Mouse (Mus musculus) forebrain, embryonic 15.5 days (tissue): ENCODE results near the gene 1700020D05Rik. TPM values are rescaled to one million over a fixed set of nuclear protein-coding genes. Genes with fewer than 3 reads are reported as not detected.
"Not testable (repeated sequence)": the region's sequence is repeated elsewhere in the genome, so short reads cannot be mapped to it uniquely, and the experiment has no call there.

Experiments
- ATAC-seq: fragments of 200-750 bp; cut with Nextera tagmentation; replicated peaks from 2 replicates; pipeline ENCODE4 v1.8.0; 2017; ENCODE audit warnings: mild to moderate bottlenecking, moderate TSS enrichment, moderate library complexity
- H3K27ac ChIP-seq: fragments of 300-500 bp; sonication (generic); replicated peaks from 2 replicates; pipeline ENCODE4 v1.5.1; 2015; ENCODE audit warnings: mild to moderate bottlenecking, inconsistent platforms
- H3K27me3 ChIP-seq: fragments of 300-500 bp; sonication (generic); 2 replicates; pipeline ENCODE4 v1.6.1; 2015; ENCODE audit warnings: inconsistent platforms
- H3K36me3 ChIP-seq: fragments of 300-500 bp; sonication (generic); 2 replicates; pipeline ENCODE4 v1.6.1; 2015; ENCODE audit warnings: mild to moderate bottlenecking, inconsistent platforms
- H3K4me1 ChIP-seq: fragments of 300-500 bp; sonication (generic); 2 replicates; pipeline ENCODE4 v1.6.1; 2015; ENCODE audit warnings: inconsistent platforms
- H3K4me2 ChIP-seq: fragments of 300-500 bp; sonication (generic); replicated peaks from 2 replicates; pipeline ENCODE4 v1.6.1; 2015; ENCODE audit warnings: mild to moderate bottlenecking, inconsistent platforms
- H3K4me3 ChIP-seq: fragments of 300-500 bp; sonication (generic); 2 replicates; pipeline ENCODE4 v1.5.1; 2015; ENCODE audit warnings: mild to moderate bottlenecking, inconsistent platforms
- H3K9ac ChIP-seq: fragments of 300-500 bp; sonication (generic); replicated peaks from 2 replicates; pipeline ENCODE4 v1.6.1; 2015; ENCODE audit warnings: mild to moderate bottlenecking, inconsistent platforms
- H3K9me3 ChIP-seq: fragments of 300-500 bp; sonication (generic); 2 replicates; pipeline ENCODE4 v1.6.1; 2016; ENCODE audit warnings: inconsistent platforms
- WGBS: fragments of 180-500 bp; shearing (Covaris S2); methylation state at CpG from one replicate; pipeline ENCODE4 v1.1.7; 2015; ENCODE audit warnings: mixed read lengths; 5-methylcytosine and 5-hydroxymethylcytosine counted together
- polyA plus RNA-seq: library from polyadenylated mRNA; unstranded; fragments of >200 nt; fragmentation: Nextera tagmentation; extraction: Ambion mirVana; gene quantifications from 2 replicates; pipeline ENCODE4 v1.2.1, GENCODE M21; 2015

1700020D05Rik gene
- polyA plus RNA-seq, 1 experiment from 2014 or later = 0.39 TPM

DNA sequence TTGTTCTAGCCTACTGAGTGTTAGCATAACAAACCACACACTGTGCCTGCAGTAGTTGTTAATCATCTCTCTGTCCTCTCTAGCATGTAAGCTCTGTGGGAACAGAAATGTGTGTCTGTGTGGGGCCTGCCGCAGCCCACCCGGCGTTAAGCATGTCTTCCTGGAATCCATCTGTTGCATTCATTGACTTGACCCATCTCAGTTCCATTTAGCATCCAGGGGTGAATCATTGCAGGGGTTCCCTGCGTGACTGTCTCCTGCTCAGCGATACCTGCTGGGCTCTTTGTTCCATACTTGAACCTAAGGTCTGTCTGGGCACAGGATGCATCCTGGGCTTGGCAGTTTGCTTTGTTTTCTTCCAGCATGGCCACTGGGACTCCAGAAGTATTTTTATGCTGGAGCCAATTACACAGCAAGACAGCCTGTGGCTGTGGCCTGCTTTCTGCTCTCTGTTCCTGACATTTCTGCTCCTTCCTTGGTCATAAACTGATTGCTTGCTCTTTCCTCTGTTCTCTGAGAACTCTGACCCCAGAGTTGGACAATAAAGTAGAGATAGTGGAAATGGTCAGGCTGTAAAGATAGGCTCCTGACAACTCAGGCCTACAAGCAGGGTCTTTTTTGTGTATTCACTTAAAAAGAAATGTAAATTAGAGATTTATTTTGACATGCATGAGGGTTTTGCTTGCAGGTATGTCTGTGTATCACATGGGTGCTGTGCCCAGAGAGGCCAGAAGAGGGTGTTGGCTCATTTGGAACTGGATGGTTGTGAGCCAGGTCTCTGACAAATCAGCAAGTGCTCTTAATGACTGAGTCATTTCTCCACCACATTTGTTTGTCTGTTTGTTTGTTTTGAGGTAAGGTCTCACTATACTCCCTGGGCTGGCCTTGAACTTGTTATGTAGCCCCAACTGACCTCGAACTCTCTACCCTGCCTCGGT, 12.5 kb upstream of the 1700020D05Rik start:
- no peaks in the 10 kb centered on the region for H3K27me3 ChIP-seq

DNA sequence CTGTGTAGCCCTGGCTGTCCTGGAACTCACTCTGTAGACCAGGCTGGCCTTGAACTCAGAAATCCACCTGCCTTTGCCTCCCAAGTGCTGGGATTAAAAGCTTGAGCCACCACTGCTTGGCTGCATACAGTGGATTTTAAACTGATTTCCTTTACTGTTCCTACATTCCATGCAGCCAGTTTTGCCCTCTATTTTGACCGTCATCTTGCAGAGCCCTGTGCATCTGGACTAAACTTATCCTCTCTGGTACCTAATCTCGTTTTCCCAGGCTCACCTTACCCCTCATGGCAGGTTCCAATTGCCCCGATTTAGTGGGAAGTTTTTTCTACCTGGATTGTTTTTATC, 9.4 kb upstream of the 1700020D05Rik start:
- H3K27ac ChIP-seq = no peak overlapping the region
- no peak overlapping the region for H3K4me3 ChIP-seq
- H3K4me2 ChIP-seq = no peak overlapping the region
- peaks cover 27% of the 10 kb centered on the region for H3K4me1 ChIP-seq
- no peaks in the 10 kb centered on the region for H3K9me3 ChIP-seq
- H3K36me3 ChIP-seq = no peaks in the 10 kb centered on the region
- WGBS = 80% methylated on average over 3 of the region's 3 CpGs
- no peak for ATAC-seq
- H3K27me3 ChIP-seq = no peaks in the 10 kb centered on the region
- H3K9ac ChIP-seq = no peak overlapping the region

More for the DNA sequence above, 12.5 kb upstream of the 1700020D05Rik start:
- Histone ChIP-seq H3K27ac (no peak overlapping the region), H3K9me3 (no peaks in the 10 kb centered on the region), H3K4me1 (peaks cover 10% of the 10 kb centered on the region), H3K36me3 (no peaks in the 10 kb centered on the region), H3K4me3 (no peak overlapping the region), H3K4me2 (no peak overlapping the region), H3K9ac (no peak overlapping the region)
- whole genome bisulfite sequencing = 81% methylated on average over 7 of the region's 7 CpGs
- ATAC-seq = no peak

DNA sequence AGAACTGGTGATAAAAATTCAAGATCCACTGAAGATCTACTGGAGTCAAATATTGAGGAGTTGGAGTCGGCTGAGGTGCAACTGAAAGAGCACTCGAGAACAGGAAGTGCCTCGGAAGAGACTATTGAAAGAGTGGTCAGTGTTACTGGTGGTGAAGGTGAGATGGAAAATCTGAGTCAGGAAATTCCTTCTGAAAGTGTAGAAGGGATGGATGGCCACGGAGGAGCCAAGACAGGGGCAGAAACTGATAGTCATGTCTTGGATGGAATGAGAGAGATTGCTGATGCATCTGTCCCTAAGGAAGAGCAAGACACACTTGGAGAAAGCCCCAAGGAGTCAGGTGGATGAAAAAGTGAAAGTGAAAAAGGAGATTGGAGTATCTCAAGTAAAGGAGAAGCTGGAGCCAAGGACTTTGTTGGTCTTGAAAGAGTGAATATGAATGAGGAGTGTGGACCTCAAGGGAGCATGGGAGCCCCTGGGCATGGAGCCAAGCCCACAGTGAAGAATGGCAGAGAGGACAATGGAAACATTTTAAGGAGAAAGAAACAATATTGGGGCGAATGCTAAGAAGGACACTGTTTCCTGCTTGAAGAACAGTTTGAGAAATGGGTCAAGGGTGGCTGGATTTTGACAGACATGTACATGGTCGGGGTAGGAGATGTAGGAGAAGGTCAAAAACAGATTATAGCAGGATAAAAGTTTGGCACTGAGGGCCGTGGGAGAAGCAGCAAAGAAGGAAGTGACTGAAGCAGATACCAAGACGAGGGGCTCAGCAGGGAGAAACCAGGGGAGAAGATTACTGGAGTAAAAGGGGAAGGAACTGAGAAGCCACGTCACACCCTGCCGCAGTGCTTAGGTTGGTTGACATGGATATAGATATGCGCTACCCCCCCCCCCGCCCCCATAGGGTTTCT, 8.8 kb upstream of the 1700020D05Rik start:
- no peaks in the 10 kb centered on the region for H3K9me3 ChIP-seq
- H3K4me2 ChIP-seq = no peak overlapping the region
- H3K27ac ChIP-seq = no peak overlapping the region
- WGBS = 73% methylated on average over 12 of the region's 12 CpGs
- peaks cover 27% of the 10 kb centered on the region for H3K4me1 ChIP-seq
- ATAC-seq = no peak
- no peak overlapping the region for H3K4me3 ChIP-seq
- no peaks in the 10 kb centered on the region for H3K27me3 ChIP-seq
- no peaks in the 10 kb centered on the region for H3K36me3 ChIP-seq
- H3K9ac ChIP-seq = no peak overlapping the region

- H3K4me1 ChIP-seq = peaks cover 27% of the 10 kb centered on the region
- H3K9me3 ChIP-seq = no peaks in the 10 kb centered on the region
- H3K27me3 ChIP-seq = no peaks in the 10 kb centered on the region
- peak overlapping the region; percentile 58 for H3K4me3 ChIP-seq
- H3K9ac ChIP-seq = peak overlapping the region; percentile 49
- 0 out of 2 replicates have a peak, but pooled peaks have one; percentile 16 for ATAC-seq
- H3K27ac ChIP-seq = peak overlapping the region; percentile 77
- H3K4me2 ChIP-seq = peak overlapping the region; percentile 71
- 51% methylated on average over 14 of the region's 15 CpGs for WGBS
- no peaks in the 10 kb centered on the region for H3K36me3 ChIP-seq
Observed at GRCm38 (mm10) chr19:5511074-5511632, 7.6 kb upstream of the 1700020D05Rik start.

- H3K27me3 ChIP-seq = no peaks in the 10 kb centered on the region
- H3K4me1 ChIP-seq = peaks cover 27% of the 10 kb centered on the region
- H3K27ac ChIP-seq = peak within 1 kb of the TSS; percentile 77
- peak; percentile 99 for ATAC-seq
- peak within 1 kb of the TSS; percentile 71 for H3K4me2 ChIP-seq
- peak within 1 kb of the TSS; percentile 58 for H3K4me3 ChIP-seq
- H3K36me3 ChIP-seq = no peaks in the 10 kb centered on the region
- WGBS = 3% methylated on average over 47 of the region's 47 CpGs
- H3K9me3 ChIP-seq = no peaks in the 10 kb centered on the region
- H3K9ac ChIP-seq = peak within 1 kb of the TSS; percentile 59
Observed at GRCm38 (mm10) chr19:5510031-5511026, 6.7 kb upstream of the 1700020D05Rik start, which contains the start of gene Snx32. Gene Snx32 (minus strand): TSS chr19:5510538.

DNA sequence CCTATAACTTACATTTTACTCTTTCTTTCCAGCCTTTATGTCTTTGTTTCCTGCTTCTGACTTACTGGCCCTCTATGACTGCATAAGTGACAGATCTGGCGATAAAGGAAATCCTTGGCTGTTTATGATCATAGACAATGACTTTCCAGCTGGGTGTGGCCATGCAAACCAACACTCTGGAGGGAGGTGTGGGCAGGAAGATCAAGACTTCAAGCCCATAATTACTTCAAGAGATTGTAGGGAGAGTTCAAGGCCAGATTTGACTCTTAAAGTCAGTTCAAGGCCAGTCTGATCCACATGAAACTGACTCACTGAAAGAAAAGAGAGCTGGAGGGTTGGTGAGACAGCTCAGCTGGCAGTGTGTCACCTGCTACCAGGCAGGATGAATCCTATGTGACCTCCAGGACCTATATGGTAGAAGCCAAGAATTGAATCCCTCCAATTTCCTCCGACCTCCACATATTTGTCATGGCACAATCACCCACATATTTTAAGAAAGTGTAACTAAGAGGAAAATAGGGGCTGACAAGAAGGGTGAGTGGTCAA, 3.2 kb downstream of the 1700020D05Rik start:
- H3K9me3 ChIP-seq = no peaks in the 10 kb centered on the region
- H3K36me3 ChIP-seq = peaks cover 29% of the 10 kb centered on the region
- ATAC-seq = no peak
- no peak overlapping the region for H3K9ac ChIP-seq
- WGBS = 89% methylated on average over 2 of the region's 2 CpGs
- no peak overlapping the region for H3K4me3 ChIP-seq
- no peak overlapping the region for H3K27ac ChIP-seq
- H3K4me2 ChIP-seq = no peak overlapping the region
- H3K27me3 ChIP-seq = no peaks in the 10 kb centered on the region
- H3K4me1 ChIP-seq = no peaks in the 10 kb centered on the region

DNA sequence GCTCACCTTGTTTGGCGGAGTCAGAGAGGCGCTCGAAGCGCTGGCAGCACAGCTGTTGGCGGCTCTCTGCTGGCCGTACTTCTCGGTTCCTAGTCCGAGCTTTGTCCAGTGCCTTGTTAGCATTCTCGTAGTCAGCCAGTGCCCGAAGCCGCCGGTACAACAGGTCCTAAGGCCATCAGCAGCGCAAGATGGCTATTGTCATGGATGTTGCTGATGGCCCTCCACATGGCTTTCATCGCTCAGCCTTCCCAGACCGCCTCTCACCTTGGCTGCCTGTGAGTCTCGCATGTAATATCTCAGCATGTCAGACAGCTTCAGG, 7.6 kb downstream of the 1700020D05Rik start:
- Histone ChIP-seq H3K9ac (no peak overlapping the region), H3K27me3 (no peaks in the 10 kb centered on the region), H3K4me3 (no peak overlapping the region), H3K27ac (no peak overlapping the region), H3K4me1 (peaks cover 19% of the 10 kb centered on the region), H3K4me2 (no peak overlapping the region), H3K36me3 (peaks cover 57% of the 10 kb centered on the region), H3K9me3 (no peaks in the 10 kb centered on the region)
- ATAC-seq = no peak
- WGBS = 87% methylated on average over 16 of the region's 16 CpGs

- Histone ChIP-seq H3K9ac (no peak overlapping the region), H3K27ac (no peak overlapping the region), H3K4me2 (no peak overlapping the region), H3K9me3 (no peaks in the 10 kb centered on the region), H3K27me3 (no peaks in the 10 kb centered on the region), H3K4me3 (no peak overlapping the region), H3K36me3 (peaks cover 57% of the 10 kb centered on the region), H3K4me1 (peaks cover 19% of the 10 kb centered on the region)
- 81% methylated on average over 12 of the region's 12 CpGs for WGBS
- no peak for ATAC-seq
Observed at GRCm38 (mm10) chr19:5495353-5496051, 8.1 kb downstream of the 1700020D05Rik start.

GRCm38 (mm10) chr19:5494314-5494713, 9.3 kb downstream of the 1700020D05Rik start:
- H3K9ac ChIP-seq = no peak overlapping the region
- H3K4me2 ChIP-seq = no peak overlapping the region
- no peak overlapping the region for H3K4me3 ChIP-seq
- H3K27ac ChIP-seq = no peak overlapping the region
- no peaks in the 10 kb centered on the region for H3K27me3 ChIP-seq
- ATAC-seq = no peak
- H3K4me1 ChIP-seq = peaks cover 27% of the 10 kb centered on the region
- peaks cover 57% of the 10 kb centered on the region for H3K36me3 ChIP-seq
- 87% methylated on average over 3 of the region's 3 CpGs for WGBS
- H3K9me3 ChIP-seq = no peaks in the 10 kb centered on the region

- not testable (repeated sequence) for H3K9ac ChIP-seq, ATAC-seq, H3K9me3 ChIP-seq, H3K27me3 ChIP-seq, H3K4me3 ChIP-seq, H3K27ac ChIP-seq, H3K4me2 ChIP-seq
- WGBS = 74% methylated on average over 9 of the region's 9 CpGs
- peaks cover 57% of the 10 kb centered on the region for H3K36me3 ChIP-seq
- H3K4me1 ChIP-seq = peaks cover 37% of the 10 kb centered on the region
Observed at GRCm38 (mm10) chr19:5493301-5493721, 10.3 kb downstream of the 1700020D05Rik start.
